Mouse (Mus musculus) MEL (cell line): ENCODE measurements around the gene Arid1b. TPM values are rescaled to one million over a fixed set of nuclear protein-coding genes. Genes with fewer than 3 reads are reported as not detected.

ENCODE experiments used
- DNase-seq: peaks from one replicate; pipeline ENCODE4 v3.0.0; 2011; ENCODE audit warnings: low read depth, low spot score
- H3K27ac ChIP-seq: 2 replicates; pipeline ENCODE4 v1.5.1; 2012; ENCODE audit warnings: low read depth, mild to moderate bottlenecking, control low read depth, low read length, moderate library complexity; ENCODE audit not compliant: control insufficient read depth
- H3K27me3 ChIP-seq, 2 experiments: fragments of 150-350 bp in 1 of 2; sonication (generic) in 1 of 2; 2 replicates each; pipeline ENCODE4 v1.6.1; 2012; ENCODE audit warnings: low read length in 2 of 2, mild to moderate bottlenecking in 2 of 2, improper control_type of control experiment in 1 of 2, moderate library complexity in 1 of 2; ENCODE audit not compliant: insufficient read depth in 2 of 2, control insufficient read depth in 1 of 2
- H3K36me3 ChIP-seq, 2 experiments: 2 replicates each; pipeline ENCODE4 v1.6.1; 2012 to 2014; ENCODE audit warnings: low read length in 2 of 2, improper control_type of control experiment in 1 of 2, inconsistent platforms in 1 of 2, mild to moderate bottlenecking in 1 of 2; ENCODE audit not compliant: insufficient read depth in 2 of 2, control insufficient read depth in 1 of 2
- H3K4me1 ChIP-seq, 2 experiments: fragments of 150-350 bp in 1 of 2; sonication (generic) in 1 of 2; 2 replicates each; pipeline ENCODE4 v1.6.1; 2012; ENCODE audit warnings: low read length in 2 of 2, improper control_type of control experiment in 1 of 2, mild to moderate bottlenecking in 1 of 2; ENCODE audit not compliant: insufficient read depth in 2 of 2, control insufficient read depth in 1 of 2
- H3K4me3 ChIP-seq, 2 experiments: fragments of 150-350 bp in 1 of 2; sonication (generic) in 1 of 2; 2 replicates each; pipeline ENCODE4 v1.5.1; 2012; ENCODE audit warnings: low read depth in 2 of 2, low read length in 2 of 2, mild to moderate bottlenecking in 2 of 2, moderate library complexity in 2 of 2, control low read depth in 1 of 2, improper control_type of control experiment in 1 of 2; ENCODE audit not compliant: control insufficient read depth in 1 of 2, insufficient read depth in 1 of 2
- H3K79me2 ChIP-seq: 2 replicates; pipeline ENCODE4 v1.6.1; 2012; ENCODE audit warnings: mild to moderate bottlenecking, low read length, moderate library complexity; ENCODE audit not compliant: control insufficient read depth, poor library complexity, insufficient read depth
- H3K9ac ChIP-seq: 2 replicates; pipeline ENCODE4 v1.6.1; 2012; ENCODE audit warnings: low read depth, mild to moderate bottlenecking, control low read depth, low read length, moderate library complexity; ENCODE audit not compliant: control insufficient read depth, poor library complexity, severe bottlenecking
- H3K9me3 ChIP-seq: fragments of 150-350 bp; sonication (generic); replicated peaks from 2 replicates; pipeline ENCODE4 v1.6.1; 2012; ENCODE audit warnings: mild to moderate bottlenecking, low read length, improper control_type of control experiment, moderate library complexity; ENCODE audit not compliant: insufficient read depth
- BHLHE40 ChIP-seq: IDR thresholded peaks from 2 replicates; pipeline ENCODE4 v1.6.1; 2012; ENCODE audit warnings: low read depth, mild to moderate bottlenecking, inconsistent platforms, low read length, improper control_type of control experiment, borderline replicate concordance
- CHD1 ChIP-seq: IDR thresholded peaks from 2 replicates; pipeline ENCODE4 v1.6.1; 2012; ENCODE audit warnings: low read depth, mild to moderate bottlenecking, inconsistent platforms, low read length, improper control_type of control experiment
- CHD2 ChIP-seq: IDR thresholded peaks from 2 replicates; pipeline ENCODE4 v1.6.1; 2011; ENCODE audit warnings: low read length, improper control_type of control experiment
- CTCF ChIP-seq, 3 experiments: IDR thresholded peaks in 2 of 3; conservative IDR thresholded peaks in 1 of 3; 2 replicates each; pipeline ENCODE4 v1.5.1; 2011 to 2012; ENCODE audit warnings: low read length in 3 of 3, low read depth in 2 of 3, mild to moderate bottlenecking in 2 of 3, improper control_type of control experiment in 1 of 3, inconsistent platforms in 1 of 3, mixed read lengths in 1 of 3, moderate library complexity in 1 of 3; ENCODE audit not compliant: control insufficient read depth in 1 of 3, insufficient read depth in 1 of 3, poor library complexity in 1 of 3, severe bottlenecking in 1 of 3
- E2F4 ChIP-seq: IDR thresholded peaks from 2 replicates; pipeline ENCODE4 v1.6.1; 2011; ENCODE audit warnings: low read depth, low read length, improper control_type of control experiment, borderline replicate concordance
- ELF1 ChIP-seq: IDR thresholded peaks from 2 replicates; pipeline ENCODE4 v1.6.1; 2014; ENCODE audit warnings: low read depth, mild to moderate bottlenecking, inconsistent platforms, low read length, improper control_type of control experiment, moderate library complexity
- EP300 ChIP-seq, 2 experiments: IDR thresholded peaks; 2 replicates each; pipeline ENCODE4 v1.6.1; 2011; ENCODE audit warnings: improper control_type of control experiment in 2 of 2, low read length in 2 of 2, low read depth in 1 of 2, mild to moderate bottlenecking in 1 of 2
- ETS1 ChIP-seq: IDR thresholded peaks from 2 replicates; pipeline ENCODE4 v1.6.1; 2012; ENCODE audit warnings: low read depth, mild to moderate bottlenecking, inconsistent platforms, low read length, improper control_type of control experiment, moderate library complexity
- GATA1 ChIP-seq: IDR thresholded peaks from 2 replicates; pipeline ENCODE4 v1.6.1; 2011; ENCODE audit warnings: low read depth, low read length, improper control_type of control experiment
- HCFC1 ChIP-seq: IDR thresholded peaks from 2 replicates; pipeline ENCODE4 v1.6.1; 2012; ENCODE audit warnings: low read depth, mild to moderate bottlenecking, inconsistent platforms, low read length, improper control_type of control experiment, moderate library complexity
- JUND ChIP-seq: IDR thresholded peaks from 2 replicates; pipeline ENCODE4 v1.6.1; 2011; ENCODE audit warnings: low read depth, mild to moderate bottlenecking, improper control_type of control experiment, low read length
- MAFK ChIP-seq: IDR thresholded peaks from 2 replicates; pipeline ENCODE4 v1.6.1; 2011; ENCODE audit warnings: low read depth, mild to moderate bottlenecking, low read length, improper control_type of control experiment, borderline replicate concordance
- MAZ ChIP-seq: IDR thresholded peaks from 2 replicates; pipeline ENCODE4 v1.6.1; 2012; ENCODE audit warnings: low read depth, mild to moderate bottlenecking, inconsistent platforms, low read length, improper control_type of control experiment
- MEF2A ChIP-seq: IDR thresholded peaks from 2 replicates; pipeline ENCODE4 v1.6.1; 2014; ENCODE audit warnings: low read depth, mild to moderate bottlenecking, inconsistent platforms, low read length, improper control_type of control experiment; ENCODE audit not compliant: poor library complexity, insufficient replicate concordance, severe bottlenecking; ENCODE audit errors: extremely low read depth
- MXI1 ChIP-seq: IDR thresholded peaks from 2 replicates; pipeline ENCODE4 v1.6.1; 2011; ENCODE audit warnings: mild to moderate bottlenecking, low read depth, low read length, improper control_type of control experiment
- MYB ChIP-seq: IDR thresholded peaks from 2 replicates; pipeline ENCODE4 v1.6.1; 2011; ENCODE audit warnings: mild to moderate bottlenecking, low read depth, low read length, improper control_type of control experiment
- MYC ChIP-seq: IDR thresholded peaks from 2 replicates; pipeline ENCODE4 v1.6.1; 2011; ENCODE audit warnings: low read depth, mild to moderate bottlenecking, low read length, improper control_type of control experiment, moderate library complexity
- POLR2A ChIP-seq, 2 experiments: IDR thresholded peaks; 2 replicates each; pipeline ENCODE4 v1.6.1; 2011 to 2012; ENCODE audit warnings: low read length in 2 of 2, mild to moderate bottlenecking in 2 of 2, control low read depth in 1 of 2, improper control_type of control experiment in 1 of 2, low read depth in 1 of 2, moderate library complexity in 1 of 2; ENCODE audit not compliant: control insufficient read depth in 1 of 2, insufficient read depth in 1 of 2, poor library complexity in 1 of 2
- POLR2AphosphoS2 ChIP-seq: IDR thresholded peaks from 2 replicates; pipeline ENCODE4 v1.6.1; 2011; ENCODE audit warnings: low read length, improper control_type of control experiment
- POLR2AphosphoS5 ChIP-seq: IDR thresholded peaks from 2 replicates; pipeline ENCODE4 v1.6.1; 2012; ENCODE audit warnings: low read depth, borderline replicate concordance, mild to moderate bottlenecking, inconsistent platforms, low read length, moderate library complexity, mixed read lengths
- RAD21 ChIP-seq: IDR thresholded peaks from 2 replicates; pipeline ENCODE4 v1.6.1; 2011; ENCODE audit warnings: mild to moderate bottlenecking, low read depth, low read length, improper control_type of control experiment
- RCOR1 ChIP-seq: IDR thresholded peaks from 2 replicates; pipeline ENCODE4 v1.6.1; 2012; ENCODE audit warnings: low read depth, mild to moderate bottlenecking, inconsistent platforms, low read length, improper control_type of control experiment
- SIN3A ChIP-seq: IDR thresholded peaks from 2 replicates; pipeline ENCODE4 v1.6.1; 2012; ENCODE audit warnings: low read length, improper control_type of control experiment, inconsistent platforms
- SMC3 ChIP-seq: IDR thresholded peaks from 2 replicates; pipeline ENCODE4 v1.6.1; 2011; ENCODE audit warnings: low read depth, low read length, improper control_type of control experiment
- TCF12 ChIP-seq: IDR thresholded peaks from 2 replicates; pipeline ENCODE4 v1.6.1; 2014; ENCODE audit warnings: low read depth, mild to moderate bottlenecking, inconsistent platforms, low read length, improper control_type of control experiment, moderate library complexity
- UBTF ChIP-seq: IDR thresholded peaks from 2 replicates; pipeline ENCODE4 v1.6.1; 2012; ENCODE audit warnings: low read depth, mild to moderate bottlenecking, inconsistent platforms, low read length, improper control_type of control experiment, moderate library complexity, borderline replicate concordance; ENCODE audit not compliant: insufficient read depth
- USF2 ChIP-seq, 2 experiments: IDR thresholded peaks; 2 replicates each; pipeline ENCODE4 v1.6.1; 2011 to 2012; ENCODE audit warnings: improper control_type of control experiment in 2 of 2, low read length in 2 of 2, borderline replicate concordance in 1 of 2, inconsistent platforms in 1 of 2, low read depth in 1 of 2, mild to moderate bottlenecking in 1 of 2; ENCODE audit not compliant: insufficient read depth in 1 of 2
- ZC3H11A ChIP-seq: IDR thresholded peaks from 2 replicates; pipeline ENCODE4 v1.6.1; 2012; ENCODE audit warnings: low read depth, mild to moderate bottlenecking, inconsistent platforms, low read length, improper control_type of control experiment
- ZKSCAN1 ChIP-seq: IDR thresholded peaks from 2 replicates; pipeline ENCODE4 v1.6.1; 2012; ENCODE audit warnings: low read depth, mild to moderate bottlenecking, inconsistent platforms, low read length, improper control_type of control experiment, moderate library complexity
- ZMIZ1 ChIP-seq: IDR thresholded peaks from 2 replicates; pipeline ENCODE4 v1.6.1; 2012; ENCODE audit warnings: low read depth, mild to moderate bottlenecking, inconsistent platforms, low read length, improper control_type of control experiment, moderate library complexity
- polyA plus RNA-seq, 2 experiments: library from polyadenylated mRNA; stranded (reverse) in 1 of 2; unstranded in 1 of 2; fragments of >175 nt in 1 of 2; fragments of >200 nt in 1 of 2; gene quantifications; 2 replicates each; pipeline versions ENCODE4 v1.2.1 to v1.2.4; 2012; ENCODE audit warnings: low replicate concordance in 2 of 2, low read depth in 1 of 2; ENCODE audit not compliant: insufficient read length in 2 of 2, insufficient read depth in 1 of 2, missing spikeins in 1 of 2
- total RNA-seq: library from RNA; depleted of rRNA; stranded (reverse); fragments of 300-350 nt; gene quantifications from 2 replicates; pipeline ENCODE4 v1.2.3, GENCODE M21; 2012

Gene Arid1b
- total and polyA plus RNA-seq, 3 experiments = 13.4 to 17.4 TPM; not detected in 1

DNA sequence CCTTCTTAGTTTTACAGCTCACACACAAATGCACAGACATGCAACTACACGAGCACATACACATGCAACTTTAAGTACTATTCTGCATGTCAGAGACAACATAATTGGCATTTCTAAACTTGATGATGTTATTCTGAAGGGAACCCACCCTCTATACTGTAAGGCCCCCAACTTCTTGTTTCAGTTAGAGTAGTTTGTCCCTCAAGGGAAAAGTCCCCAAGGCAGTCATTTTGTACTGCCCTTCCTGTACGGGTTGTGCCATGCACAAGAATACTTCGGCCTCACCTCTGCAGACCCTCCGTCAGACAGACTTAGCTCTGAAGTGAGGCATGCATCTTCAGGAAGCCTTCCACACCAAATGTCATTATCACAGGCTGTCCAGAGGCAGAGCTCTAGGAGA is 191.4 kb downstream of the Arid1b start:
- peaks cover 0 to 10% of the 10 kb centered on the region in 2 experiments; a peak in 2 of 4 replicates for H3K36me3 ChIP-seq
- no peak for DNase-seq
- TF ChIP-seq ZMIZ1 = no peak
- no peak for TF ChIP-seq MXI1
- no peak for TF ChIP-seq MAZ
- no peak for TF ChIP-seq UBTF
- TF ChIP-seq ZC3H11A = no peak
- TF ChIP-seq EP300 (IDR thresholded peaks at IDR 0.05; ENCODE audit: low read depth in 1 of 2, low read length in 2 of 2) = no peak
- TF ChIP-seq USF2 (IDR thresholded peaks at IDR 0.05; ENCODE audit: borderline replicate concordance in 1 of 2, insufficient read depth in 1 of 2, low read depth in 1 of 2, low read length in 2 of 2) = no peak
- no peak for TF ChIP-seq MEF2A
- TF ChIP-seq POLR2AphosphoS5 = no peak
- no peak for TF ChIP-seq E2F4
- TF ChIP-seq GATA1 = no peak
- no peak for TF ChIP-seq CTCF (IDR thresholded peaks at IDR 0.05 in 2 of 3, conservative IDR thresholded peaks at IDR 0.05 in 1 of 3; ENCODE audit: control insufficient read depth in 1 of 3, insufficient read depth in 1 of 3, low read depth in 2 of 3, low read length in 3 of 3, poor library complexity in 1 of 3, severe bottlenecking in 1 of 3)
- TF ChIP-seq POLR2A (IDR thresholded peaks at IDR 0.05; ENCODE audit: control insufficient read depth in 1 of 2, insufficient read depth in 1 of 2, low read depth in 1 of 2, low read length in 2 of 2, poor library complexity in 1 of 2) = no peak
- TF ChIP-seq TCF12 = no peak
- TF ChIP-seq ZKSCAN1 = no peak
- TF ChIP-seq MYB = no peak
- TF ChIP-seq MYC = no peak
- no peak for TF ChIP-seq MAFK
- H3K9ac ChIP-seq = no peak overlapping the region
- peaks cover 5% of the 10 kb centered on the region; the same call in 1 of the 2 replicates for H3K79me2 ChIP-seq
- H3K4me1 ChIP-seq = peaks cover 0 to 13% of the 10 kb centered on the region in 2 experiments; a peak in 2 of 4 replicates
- H3K4me3 ChIP-seq = no peak overlapping the region
- H3K27ac ChIP-seq = no peak overlapping the region
- no peaks in the 10 kb centered on the region for H3K9me3 ChIP-seq
- no peaks in the 10 kb centered on the region for H3K27me3 ChIP-seq

DNA sequence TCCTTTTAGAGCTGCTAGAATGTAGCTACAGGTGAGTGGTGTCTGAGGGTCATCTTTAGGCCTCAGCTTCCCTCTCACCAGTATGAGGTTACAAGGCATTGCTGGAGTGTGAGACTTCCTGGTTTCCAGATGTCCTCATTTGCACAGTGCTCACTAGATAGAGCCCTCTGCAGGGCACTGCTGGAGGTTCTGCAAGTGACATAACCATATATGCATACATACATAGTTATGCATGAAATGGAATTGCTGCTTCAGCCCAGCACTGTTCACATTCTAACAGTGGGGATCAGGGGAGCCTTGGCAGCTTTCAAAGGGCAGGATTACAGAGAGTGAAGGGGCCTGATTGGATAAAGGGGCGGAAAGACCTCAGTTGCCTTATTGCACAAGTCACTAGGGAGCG is 193.4 kb downstream of the Arid1b start:
- H3K9ac ChIP-seq = no peak overlapping the region
- peak; percentile 81 for DNase-seq
- no peaks in the 10 kb centered on the region for H3K9me3 ChIP-seq
- H3K79me2 ChIP-seq = peaks cover 6% of the 10 kb centered on the region
- H3K27ac ChIP-seq = no peak overlapping the region
- H3K4me1 ChIP-seq = peaks cover 0 to 19% of the 10 kb centered on the region in 2 experiments; a peak in 2 of 4 replicates
- no peaks in the 10 kb centered on the region for H3K27me3 ChIP-seq
- peaks cover 0 to 12% of the 10 kb centered on the region in 2 experiments; a peak in 2 of 4 replicates for H3K36me3 ChIP-seq
- no peak overlapping the region for H3K4me3 ChIP-seq
- TF ChIP-seq RAD21 = peak; percentile 39
- TF ChIP-seq USF2 (IDR thresholded peaks at IDR 0.05; ENCODE audit: borderline replicate concordance in 1 of 2, insufficient read depth in 1 of 2, low read depth in 1 of 2, low read length in 2 of 2) = no peak
- TF ChIP-seq POLR2AphosphoS2 = no peak
- TF ChIP-seq UBTF = no peak
- no peak for TF ChIP-seq GATA1
- TF ChIP-seq CHD2 = no peak
- peak; percentile 35 to 69 (median 36); a peak in 5 of 6 replicates for TF ChIP-seq CTCF (IDR thresholded peaks at IDR 0.05 in 2 of 3, conservative IDR thresholded peaks at IDR 0.05 in 1 of 3; ENCODE audit: control insufficient read depth in 1 of 3, insufficient read depth in 1 of 3, low read depth in 2 of 3, low read length in 3 of 3, poor library complexity in 1 of 3, severe bottlenecking in 1 of 3)
- 0 out of 2 replicates have a peak, but pooled peaks have one; percentile 7 for TF ChIP-seq ETS1
- TF ChIP-seq JUND = no peak
- TF ChIP-seq ELF1 = peak; percentile 90
- no peak for TF ChIP-seq RCOR1
- peak; percentile 52; the same call in 1 of the 2 replicates for TF ChIP-seq HCFC1
- peak; percentile 24; the same call in 1 of the 2 replicates for TF ChIP-seq ZC3H11A
- 0 out of 2 replicates have a peak, but pooled peaks have one; percentile 38 for TF ChIP-seq TCF12
- peak; percentile 47; the same call in 1 of the 2 replicates for TF ChIP-seq MXI1
- peak; percentile 68 for TF ChIP-seq SIN3A
- no peak for TF ChIP-seq BHLHE40
- no peak for TF ChIP-seq MAZ
- peak; percentile 67 for TF ChIP-seq SMC3
- no peak for TF ChIP-seq CHD1
